Mouse (Mus musculus): ENCODE data around the gene Rtl9.

DNA sequence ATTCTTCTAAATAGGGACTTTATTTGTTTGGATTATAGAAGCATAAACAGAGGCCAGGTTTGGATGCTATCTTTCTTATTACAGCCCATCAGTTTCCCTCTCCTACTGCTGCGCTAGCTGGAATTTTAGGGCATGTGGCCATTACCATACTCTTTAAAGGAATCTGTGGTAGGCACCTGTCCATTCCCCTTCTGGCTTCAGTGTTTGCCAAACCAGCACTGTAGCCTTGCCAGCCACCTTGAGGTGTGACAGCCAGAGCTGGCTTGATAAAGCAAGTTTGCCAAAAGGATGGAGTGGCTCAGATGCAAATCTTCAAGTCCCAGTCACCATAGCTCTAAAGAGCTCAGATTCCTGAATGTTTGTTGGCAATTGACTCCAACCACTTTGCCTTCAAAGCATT lies 32.3 kb upstream of the Rtl9 start:
- TF ChIP-seq CTCF (IDR thresholded peaks at IDR 0.05; ENCODE audit: borderline replicate concordance, extremely low read depth, insufficient read depth, insufficient read length) (no peak), POLR2A (IDR thresholded peaks at IDR 0.05; ENCODE audit: borderline replicate concordance, extremely low read depth, insufficient read depth, insufficient read length, poor library complexity, severe bottlenecking) (no peak)
